Mouse (Mus musculus) neural tube, embryonic 11.5 days (tissue): ENCODE measurements around the gene Tcte1. TPM values are rescaled to one million over a fixed set of nuclear protein-coding genes. Genes with fewer than 3 reads are reported as not detected.

Source experiments
- ATAC-seq: fragments of 200-750 bp; cut with Nextera tagmentation; 2 replicates; pipeline ENCODE4 v1.8.0; 2017; ENCODE audit warnings: moderate number of reproducible peaks, mild to moderate bottlenecking, moderate TSS enrichment, moderate library complexity; ENCODE audit not compliant: insufficient read depth, low FRiP score, low TSS enrichment
- DNase-seq: peaks from one replicate; pipeline ENCODE4 v3.0.0-alpha.2; 2015; ENCODE audit warnings: low spot score
- H3K27ac ChIP-seq: fragments of 300-500 bp; sonication (generic); 2 replicates; pipeline ENCODE4 v1.5.1; 2014; ENCODE audit warnings: low read depth, mild to moderate bottlenecking, low read length
- H3K27me3 ChIP-seq: fragments of 300-500 bp; sonication (generic); 2 replicates; pipeline ENCODE4 v1.6.1; 2014; ENCODE audit warnings: mild to moderate bottlenecking, low read length, mixed read lengths; ENCODE audit not compliant: control insufficient read depth, insufficient read depth
- H3K36me3 ChIP-seq: fragments of 300-500 bp; sonication (generic); 2 replicates; pipeline ENCODE4 v1.6.1; 2014; ENCODE audit warnings: mild to moderate bottlenecking, low read length, moderate library complexity, mixed read lengths; ENCODE audit not compliant: control insufficient read depth, insufficient read depth
- H3K4me1 ChIP-seq: fragments of 300-500 bp; sonication (generic); 2 replicates; pipeline ENCODE4 v1.6.1; 2014; ENCODE audit warnings: low read length, mixed read lengths; ENCODE audit not compliant: control insufficient read depth, insufficient read depth
- H3K4me2 ChIP-seq: fragments of 300-500 bp; sonication (generic); 2 replicates; pipeline ENCODE4 v1.6.1; 2014; ENCODE audit warnings: low read depth, mild to moderate bottlenecking, moderate library complexity
- H3K4me3 ChIP-seq: fragments of 300-500 bp; sonication (generic); 2 replicates; pipeline ENCODE4 v1.5.1; 2014; ENCODE audit warnings: low read depth, low read length
- H3K9ac ChIP-seq: fragments of 300-500 bp; sonication (generic); 2 replicates; pipeline ENCODE4 v1.6.1; 2014; ENCODE audit warnings: mild to moderate bottlenecking, low read length
- H3K9me3 ChIP-seq: fragments of 300-500 bp; sonication (generic); 2 replicates; pipeline ENCODE4 v1.6.1; 2016; ENCODE audit warnings: low read length; ENCODE audit not compliant: control insufficient read depth
- WGBS: fragments of 180-500 bp; shearing (Covaris S2); extraction: QIAGEN DNeasy Blood & Tissue Kit; methylation state at CpG from one replicate; pipeline ENCODE4 v1.1.7; 2014; 5-methylcytosine and 5-hydroxymethylcytosine counted together
- polyA plus RNA-seq: library from polyadenylated mRNA; unstranded; fragments of >200 nt; fragmentation: Nextera tagmentation; extraction: Ambion mirVana; gene quantifications from 2 replicates; pipeline ENCODE4 v1.2.1, GENCODE M21; 2014

Tcte1 gene
- polyA plus RNA-seq, 1 experiment from 2014 or later = 1.8 TPM

DNA sequence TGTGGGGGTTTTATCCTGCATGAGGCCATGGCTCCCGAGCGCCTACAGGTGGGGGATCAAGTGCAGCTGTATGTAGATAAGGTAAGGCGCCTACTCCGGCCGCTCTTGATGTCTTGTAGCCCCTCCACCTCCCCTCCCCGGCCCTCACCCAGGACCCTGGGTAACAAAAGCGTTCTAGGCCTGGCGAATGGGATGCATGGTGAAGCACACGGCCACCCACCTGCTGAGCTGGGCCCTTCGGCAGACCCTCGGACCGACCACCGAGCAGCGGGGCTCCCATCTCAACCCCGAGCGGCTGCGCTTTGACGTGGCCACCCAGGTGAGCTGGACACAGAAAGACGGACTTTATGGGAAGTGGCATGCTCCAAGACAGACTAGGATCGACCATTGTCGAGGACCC, 6.1 kb upstream of the Tcte1 start:
- Histone ChIP-seq H3K9me3 (no peaks in the 10 kb centered on the region), H3K36me3 (no peaks in the 10 kb centered on the region), H3K4me2 (no peak overlapping the region), H3K4me3 (no peak overlapping the region), H3K27ac (no peak overlapping the region), H3K4me1 (no peaks in the 10 kb centered on the region), H3K27me3 (no peaks in the 10 kb centered on the region), H3K9ac (no peak overlapping the region)
- ATAC-seq = no peak
- no peak for DNase-seq
- 91% methylated on average over 21 of the region's 21 CpGs for WGBS

DNA sequence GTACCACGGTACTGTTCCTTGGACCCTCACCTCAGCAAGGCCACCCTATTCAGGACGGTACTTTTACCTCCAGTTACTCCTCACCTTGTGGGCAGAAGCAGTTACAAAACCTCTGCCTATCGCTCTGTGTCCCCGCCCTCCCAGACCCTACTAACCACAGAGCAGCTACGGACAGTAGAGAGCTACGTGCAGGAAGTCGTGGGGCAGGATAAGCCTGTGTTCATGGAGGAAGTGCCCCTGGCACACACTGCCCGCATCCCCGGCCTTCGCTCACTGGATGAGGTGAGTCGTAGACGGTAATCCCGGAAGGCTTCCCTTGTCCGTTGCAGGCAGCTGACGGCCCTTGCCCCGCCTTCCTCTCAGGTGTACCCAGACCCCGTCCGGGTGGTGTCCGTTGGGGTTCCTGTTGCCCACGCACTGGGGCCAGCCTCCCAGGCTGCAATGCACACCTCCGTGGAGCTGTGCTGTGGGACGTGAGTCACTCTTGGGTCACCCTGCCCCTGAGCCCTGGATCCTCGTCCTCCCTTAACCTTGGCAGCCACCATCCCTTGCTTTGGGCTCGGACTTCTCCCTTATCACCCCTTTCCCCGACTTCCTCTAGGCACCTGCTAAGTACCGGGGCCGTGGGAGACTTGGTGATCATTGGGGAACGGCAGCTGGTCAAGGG, 5.6 kb upstream of the Tcte1 start:
- ATAC-seq (no peak), DNase-seq (no peak)
- Histone ChIP-seq H3K36me3 (no peaks in the 10 kb centered on the region), H3K4me2 (no peak overlapping the region), H3K9me3 (no peaks in the 10 kb centered on the region), H3K4me1 (no peaks in the 10 kb centered on the region; the same call in 1 of the 2 replicates), H3K9ac (no peak overlapping the region), H3K27me3 (no peaks in the 10 kb centered on the region), H3K27ac (no peak overlapping the region), H3K4me3 (no peak overlapping the region)
- WGBS = 91% methylated on average over 28 of the region's 28 CpGs

GRCm38 (mm10) chr17:45518766-45519475, 4.3 kb upstream of the Tcte1 start:
- Histone ChIP-seq H3K36me3 (no peaks in the 10 kb centered on the region), H3K4me1 (no peaks in the 10 kb centered on the region; the same call in 1 of the 2 replicates), H3K27ac (no peak overlapping the region), H3K9ac (no peak overlapping the region), H3K4me2 (no peak overlapping the region), H3K4me3 (no peak overlapping the region), H3K9me3 (no peaks in the 10 kb centered on the region), H3K27me3 (no peaks in the 10 kb centered on the region)
- ATAC-seq (no peak), DNase-seq (no peak)
- 73% methylated on average over 12 of the region's 12 CpGs for WGBS

GRCm38 (mm10) chr17:45520136-45520535, 3.1 kb upstream of the Tcte1 start:
- Histone ChIP-seq H3K9ac (no peak overlapping the region), H3K4me3 (no peak overlapping the region), H3K36me3 (no peaks in the 10 kb centered on the region), H3K4me1 (no peaks in the 10 kb centered on the region; the same call in 1 of the 2 replicates), H3K27me3 (no peaks in the 10 kb centered on the region), H3K27ac (no peak overlapping the region), H3K9me3 (no peaks in the 10 kb centered on the region), H3K4me2 (no peak overlapping the region)
- DNase-seq (no peak), ATAC-seq (no peak)
- 76% methylated on average over 11 of the region's 11 CpGs for WGBS

DNA sequence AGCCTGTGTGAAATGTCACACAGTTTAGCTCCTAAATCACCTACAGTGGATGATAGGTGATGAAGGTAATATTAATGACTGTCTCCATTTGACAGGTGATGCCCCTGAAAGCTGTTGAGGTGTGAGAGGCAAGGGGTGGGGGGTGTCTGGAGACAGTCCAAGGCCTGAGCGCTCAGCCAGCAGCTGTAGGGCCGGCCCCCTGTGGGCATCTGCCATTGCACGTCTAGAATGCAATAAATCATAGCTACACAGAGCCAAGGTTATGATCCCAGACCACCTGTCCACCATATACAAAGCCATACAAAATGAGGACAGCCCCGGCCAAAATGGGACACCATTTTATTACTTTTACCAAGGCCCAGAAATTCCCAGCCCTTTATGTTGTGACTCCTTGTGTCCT, 1.7 kb downstream of the Tcte1 start:
- DNase-seq (no peak), ATAC-seq (no peak)
- H3K27me3 ChIP-seq = peaks cover 3% of the 10 kb centered on the region; the same call in 1 of the 2 replicates
- no peaks in the 10 kb centered on the region; the same call in 1 of the 2 replicates for H3K4me1 ChIP-seq
- WGBS = 45% methylated on average over 4 of the region's 4 CpGs
- no peak overlapping the region for H3K27ac ChIP-seq
- H3K9me3 ChIP-seq = no peaks in the 10 kb centered on the region
- H3K36me3 ChIP-seq = no peaks in the 10 kb centered on the region
- no peak overlapping the region for H3K4me2 ChIP-seq
- no peak overlapping the region for H3K9ac ChIP-seq
- H3K4me3 ChIP-seq = no peak overlapping the region

GRCm38 (mm10) chr17:45526571-45526970, 3.3 kb downstream of the Tcte1 start:
- WGBS = 24% methylated on average over 5 of the region's 5 CpGs
- Histone ChIP-seq H3K9me3 (no peaks in the 10 kb centered on the region), H3K36me3 (no peaks in the 10 kb centered on the region), H3K27me3 (peaks cover 3% of the 10 kb centered on the region; the same call in 1 of the 2 replicates), H3K27ac (no peak overlapping the region), H3K9ac (no peak overlapping the region), H3K4me2 (no peak overlapping the region), H3K4me1 (no peaks in the 10 kb centered on the region; the same call in 1 of the 2 replicates), H3K4me3 (no peak overlapping the region)
- no peak for DNase-seq
- no peak for ATAC-seq

GRCm38 (mm10) chr17:45530346-45530782, 7.1 kb downstream of the Tcte1 start:
- H3K36me3 ChIP-seq = no peaks in the 10 kb centered on the region
- H3K9ac ChIP-seq = no peak overlapping the region
- H3K4me1 ChIP-seq = no peaks in the 10 kb centered on the region
- H3K4me2 ChIP-seq = no peak overlapping the region
- ATAC-seq = no peak
- WGBS = 47% methylated on average over 13 of the region's 13 CpGs
- no peak overlapping the region for H3K4me3 ChIP-seq
- no peak overlapping the region for H3K27ac ChIP-seq
- peaks cover 11% of the 10 kb centered on the region for H3K27me3 ChIP-seq
- no peak for DNase-seq
- no peaks in the 10 kb centered on the region for H3K9me3 ChIP-seq

- H3K9ac ChIP-seq = no peak overlapping the region
- H3K27ac ChIP-seq = no peak overlapping the region
- H3K36me3 ChIP-seq = no peaks in the 10 kb centered on the region
- no peak overlapping the region for H3K4me2 ChIP-seq
- no peak for ATAC-seq
- no peak overlapping the region for H3K4me3 ChIP-seq
- no peaks in the 10 kb centered on the region for H3K9me3 ChIP-seq
- H3K27me3 ChIP-seq = peaks cover 18% of the 10 kb centered on the region
- no peaks in the 10 kb centered on the region for H3K4me1 ChIP-seq
- WGBS = 56% methylated on average over 15 of the region's 15 CpGs
- no peak for DNase-seq
Observed at GRCm38 (mm10) chr17:45532896-45533295, 9.7 kb downstream of the Tcte1 start.

- Histone ChIP-seq H3K4me2 (no peak overlapping the region), H3K27ac (no peak overlapping the region), H3K9ac (no peak overlapping the region), H3K36me3 (no peaks in the 10 kb centered on the region), H3K4me3 (no peak overlapping the region), H3K4me1 (no peaks in the 10 kb centered on the region), H3K9me3 (no peaks in the 10 kb centered on the region), H3K27me3 (peaks cover 20% of the 10 kb centered on the region)
- ATAC-seq (no peak), DNase-seq (no peak)
- 17% methylated on average over 5 of the region's 5 CpGs for whole genome bisulfite sequencing
Observed at GRCm38 (mm10) chr17:45536264-45536663, 13.0 kb downstream of the Tcte1 start.
